Comparison of ENCODE assay signal across 11 mouse cellular contexts in the genomic region with DNA sequence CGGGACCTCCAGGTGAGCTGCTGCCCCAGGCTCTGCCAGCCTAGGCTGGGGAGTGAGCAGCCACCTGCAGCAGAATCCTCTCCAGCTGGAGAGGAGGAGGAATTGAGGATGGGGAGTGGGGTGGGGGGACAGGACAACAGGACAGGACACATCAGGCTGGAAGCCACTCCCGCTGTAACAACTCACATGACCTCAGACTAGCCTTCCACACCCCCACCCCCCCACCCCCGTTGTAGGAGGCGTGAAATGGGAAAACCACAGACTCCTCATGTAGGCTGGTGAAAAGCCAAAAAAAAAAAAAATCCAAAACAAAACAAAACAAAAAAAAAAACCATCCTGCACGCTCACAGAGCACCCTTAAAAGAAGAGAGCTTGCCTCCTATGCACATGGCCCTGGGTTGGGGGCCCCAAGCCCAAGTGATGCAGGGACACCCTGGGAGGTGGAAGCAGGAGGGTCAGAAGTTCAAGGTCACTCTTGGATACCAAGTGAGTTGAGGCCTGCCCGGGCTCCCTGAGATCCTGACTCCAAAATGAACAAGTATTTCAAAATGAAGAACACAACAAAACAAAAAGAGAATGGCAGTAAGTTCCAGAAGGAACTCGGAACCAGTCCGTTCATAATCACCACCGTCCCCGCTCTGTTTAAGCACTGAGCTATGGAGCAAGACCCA. TPM values are rescaled to one million over a fixed set of nuclear protein-coding genes. Genes with fewer than 3 reads are reported as not detected.
A peak's percentile ranks its signal among the peaks of the same experiment; 100 is the strongest.
DNase-seq lines count a peak whose midpoint lies in the region; ATAC-seq and TF ChIP-seq lines count a peak whose summit lies in the region.
"Had no signal": no experiment of that assay in that cellular context is flagged by ENCODE, and none has a peak within 500 bp of the region (broad histone marks: within the 10 kb centered on the region; RNA-seq: fewer than 3 reads in every experiment).

No protein-coding gene starts in this region.

- H3K27ac ChIP-seq in hindbrain, embryonic 13.5 days = peak overlapping the region; percentile 73; the same call in 1 of the 2 replicates
- H3K27ac ChIP-seq in hindbrain, postnatal 0 days = no peak overlapping the region
- peak overlapping the region; percentile 90 for H3K27ac ChIP-seq in limb, embryonic 10.5 days
- H3K27ac ChIP-seq: liver, embryonic 14.5 days had no signal

- H3K4me3 ChIP-seq in hindbrain, embryonic 13.5 days = no peak overlapping the region
- no peak overlapping the region for H3K4me3 ChIP-seq in hindbrain, postnatal 0 days (ENCODE audit: low read length)
- peak overlapping the region; percentile 36 for H3K4me3 ChIP-seq in limb, embryonic 10.5 days
- H3K4me3 ChIP-seq: erythroblast, embryonic 14.5 days had no signal

- ATAC-seq in hindbrain, embryonic 13.5 days (ENCODE audit: low FRiP score) = no peak
- ATAC-seq in hindbrain, postnatal 0 days = no peak

- 66% methylated on average over 10 of the region's 10 CpGs for WGBS in hindbrain, embryonic 13.5 days
- WGBS in hindbrain, postnatal 0 days = 73% methylated on average over 10 of the region's 10 CpGs
- 63% methylated on average over 10 of the region's 10 CpGs for WGBS in limb, embryonic 10.5 days

- DNase-seq in hindbrain, postnatal 0 days (ENCODE audit: low spot score) = no peak
- peak; percentile 86 for DNase-seq in 3T3-L1 (ENCODE audit: low read depth, low spot score)
- peak; percentile 40 for DNase-seq in MN1 (ENCODE audit: low spot score)
- no peak for DNase-seq in limb, embryonic 10.5 days (ENCODE audit: low spot score)
- DNase-seq in retina, embryonic 14.5 days (ENCODE audit: low spot score) = no peak
- DNase-seq in urinary bladder, postnatal 4 days (ENCODE audit: low spot score in 2 of 2) = no peak
- DNase-seq: adrenal gland, postnatal 10 days; cerebellum, adult 8-10 months had no signal

- no peaks in the 10 kb centered on the region for H3K27me3 ChIP-seq in hindbrain, embryonic 13.5 days
- H3K27me3 ChIP-seq in hindbrain, postnatal 0 days (ENCODE audit: insufficient read depth, low read length) = no peaks in the 10 kb centered on the region
- H3K27me3 ChIP-seq in limb, embryonic 10.5 days (ENCODE audit: low read depth, poor library complexity, severe bottlenecking) = no peaks in the 10 kb centered on the region; the same call in 1 of the 2 replicates

- no peaks in the 10 kb centered on the region for H3K9me3 ChIP-seq in hindbrain, embryonic 13.5 days
- H3K9me3 ChIP-seq in hindbrain, postnatal 0 days (ENCODE audit: low read length) = no peaks in the 10 kb centered on the region
- H3K9me3 ChIP-seq in limb, embryonic 10.5 days (replicated peaks) = no peaks in the 10 kb centered on the region

- no peak overlapping the region for H3K4me2 ChIP-seq in hindbrain, embryonic 13.5 days
- no peak overlapping the region for H3K4me2 ChIP-seq in hindbrain, postnatal 0 days (ENCODE audit: low read depth, low read length)

- TF ChIP-seq CTCF in hindbrain, postnatal 0 days (IDR thresholded peaks at IDR 0.05; ENCODE audit: low read depth) = no peak

- H3K4me1 ChIP-seq in hindbrain, embryonic 13.5 days (replicated peaks) = peaks cover 37% of the 10 kb centered on the region
- H3K4me1 ChIP-seq in hindbrain, postnatal 0 days (ENCODE audit: insufficient read depth, low read length) = peaks cover 11% of the 10 kb centered on the region; the same call in 1 of the 2 replicates
- H3K4me1 ChIP-seq in limb, embryonic 10.5 days = peaks cover 76% of the 10 kb centered on the region

- H3K36me3 ChIP-seq in hindbrain, embryonic 13.5 days = no peaks in the 10 kb centered on the region
- H3K36me3 ChIP-seq in hindbrain, postnatal 0 days (ENCODE audit: insufficient read depth, low read length) = no peaks in the 10 kb centered on the region
- no peaks in the 10 kb centered on the region for H3K36me3 ChIP-seq in limb, embryonic 10.5 days

- H3K9ac ChIP-seq in hindbrain, embryonic 13.5 days = 0 out of 2 replicates have a peak overlapping the region, but pooled peaks have one; percentile 51
- H3K9ac ChIP-seq in hindbrain, postnatal 0 days (replicated peaks; ENCODE audit: low read length) = no peak overlapping the region
- H3K9ac ChIP-seq: liver, embryonic 14.5 days had no signal

RNA-seq across cellular contexts. Expression of gene Bak1, which starts 10.8 kb away (rescaled TPM):
- polyA plus RNA-seq in hindbrain, embryonic 13.5 days (2015; fragmentation: Nextera tagmentation; extraction: Ambion mirVana) = 2.5 and 3.1 TPM in 2 replicates
- 62.9 and 70.8 TPM in 2 replicates for total RNA-seq in hindbrain, postnatal 0 days (2014; rRNA removed)
- 4.0 and 4.2 TPM in 2 replicates for polyA plus RNA-seq in hindbrain, postnatal 0 days (2015; fragmentation: Nextera tagmentation; extraction: Ambion mirVana)
- polyA plus RNA-seq in limb, embryonic 10.5 days (2016; fragmentation: Nextera tagmentation; extraction: Ambion mirVana) = 3.7 and 4.6 TPM in 2 replicates

RNA-seq across cellular contexts. Expression of gene Itpr3, which starts 17.5 kb away (rescaled TPM):
- polyA plus RNA-seq in hindbrain, embryonic 13.5 days (2015; fragmentation: Nextera tagmentation; extraction: Ambion mirVana) = 1.1 and 1.2 TPM in 2 replicates
- 2.3 and 4.0 TPM in 2 replicates for total RNA-seq in hindbrain, postnatal 0 days (2014; rRNA removed)
- polyA plus RNA-seq in hindbrain, postnatal 0 days (2015; fragmentation: Nextera tagmentation; extraction: Ambion mirVana) = 0.58 TPM in 2 replicates
- polyA plus RNA-seq in limb, embryonic 10.5 days (2016; fragmentation: Nextera tagmentation; extraction: Ambion mirVana) = 4.3 and 4.8 TPM in 2 replicates

Comparison
In these comparisons a context has a peak if more than half of its experiments do, and no peak if none do; other contexts are left out.
1. DNase-seq: peak in 3T3-L1 (single experiment) and MN1 (single experiment); none in hindbrain, postnatal 0 days (single experiment), limb, embryonic 10.5 days (single experiment), retina, embryonic 14.5 days (single experiment) and urinary bladder, postnatal 4 days (0 of 2).